Mouse (Mus musculus) left cerebral cortex, adult 11 months (tissue): ENCODE results near the gene Csrnp1.
A peak's percentile ranks its signal among the peaks of the same experiment; 100 is the strongest.

Experiments used
- DNase-seq: peaks from one replicate; pipeline ENCODE4 v3.0.0; 2022; ENCODE audit warnings: low spot score

The Csrnp1 gene

GRCm38 (mm10) chr9:119943326-119943725 is 41.1 kb downstream of the Csrnp1 start:
- DNase-seq: no peak

- no peak for DNase-seq
Observed at GRCm38 (mm10) chr9:119941861-119942260, 42.6 kb downstream of the Csrnp1 start.

- no peak for DNase-seq
Observed at GRCm38 (mm10) chr9:119941407-119941806, 43.1 kb downstream of the Csrnp1 start.

GRCm38 (mm10) chr9:119939646-119940045 is 44.8 kb downstream of the Csrnp1 start:
- no peak for DNase-seq

- DNase-seq: no peak
Observed at GRCm38 (mm10) chr9:119938496-119938895, 46.0 kb downstream of the Csrnp1 start.

GRCm38 (mm10) chr9:119937005-119937773 is 47.3 kb downstream of the Csrnp1 start, which contains the start of the genes Gorasp1 and Ttc21a:
Gene Gorasp1 (minus strand): TSS chr9:119937565.
Gene Ttc21a (plus strand): TSS chr9:119937606.
- peak; percentile 90 for DNase-seq

- no peak for DNase-seq
Observed at GRCm38 (mm10) chr9:119933675-119934074, 50.8 kb downstream of the Csrnp1 start.

GRCm38 (mm10) chr9:119932358-119932757 is 52.1 kb downstream of the Csrnp1 start:
- no peak for DNase-seq

- no peak for DNase-seq
Observed at GRCm38 (mm10) chr9:119926497-119926896, 58.0 kb downstream of the Csrnp1 start.

GRCm38 (mm10) chr9:119925729-119926128 is 58.7 kb downstream of the Csrnp1 start:
- no peak for DNase-seq

GRCm38 (mm10) chr9:119925120-119925657 is 59.3 kb downstream of the Csrnp1 start:
- no peak for DNase-seq

GRCm38 (mm10) chr9:119923462-119923861 is 61.0 kb downstream of the Csrnp1 start:
- DNase-seq: no peak
